Mouse (Mus musculus) brain, embryonic 14.5 days (tissue): ENCODE measurements around the gene Zbtb16.

Experiments used
- CTCF ChIP-seq: fragments of 200-500 bp; IDR thresholded peaks from 2 replicates; pipeline ENCODE4 v1.5.1; 2012; ENCODE audit warnings: inconsistent platforms, mild to moderate bottlenecking, moderate library complexity, borderline replicate concordance; ENCODE audit not compliant: insufficient read depth, insufficient read length; ENCODE audit errors: extremely low read depth
- POLR2A ChIP-seq: fragments of 200-500 bp; IDR thresholded peaks from 2 replicates; pipeline ENCODE4 v1.6.1; 2012; ENCODE audit warnings: mild to moderate bottlenecking, inconsistent platforms, borderline replicate concordance; ENCODE audit not compliant: poor library complexity, insufficient read depth, insufficient read length, severe bottlenecking; ENCODE audit errors: extremely low read depth

DNA sequence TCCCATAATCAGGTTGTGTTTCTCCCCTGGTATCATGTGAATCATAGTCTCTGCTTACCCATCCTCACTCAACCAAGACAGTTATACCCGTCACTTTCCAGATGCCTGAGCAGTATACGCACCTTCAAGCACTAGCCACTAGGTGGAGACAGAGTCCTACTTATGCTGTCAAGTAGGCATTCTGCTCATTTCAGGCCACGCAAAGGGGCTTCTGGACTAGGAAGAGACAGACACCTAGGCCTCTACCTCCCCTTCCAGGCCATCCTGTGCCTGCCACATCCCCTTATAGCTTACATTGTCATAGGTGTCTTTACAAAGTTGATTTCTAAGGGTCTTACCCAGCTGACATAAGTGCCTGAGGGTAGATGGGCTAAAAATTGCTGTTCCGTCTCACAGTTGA lies 189.8 kb downstream of the Zbtb16 start:
- TF ChIP-seq POLR2A (no peak), CTCF (peak; percentile 90)
